Mouse (Mus musculus) neural tube, embryonic 11.5 days (tissue): ENCODE results near the gene Plpp7. TPM values are rescaled to one million over a fixed set of nuclear protein-coding genes. Genes with fewer than 3 reads are reported as not detected.

Experiments
- ATAC-seq: fragments of 200-750 bp; cut with Nextera tagmentation; 2 replicates; pipeline ENCODE4 v1.8.0; 2017; ENCODE audit warnings: moderate number of reproducible peaks, mild to moderate bottlenecking, moderate TSS enrichment, moderate library complexity; ENCODE audit not compliant: insufficient read depth, low FRiP score, low TSS enrichment
- DNase-seq: peaks from one replicate; pipeline ENCODE4 v3.0.0-alpha.2; 2015; ENCODE audit warnings: low spot score
- H3K27ac ChIP-seq: fragments of 300-500 bp; sonication (generic); 2 replicates; pipeline ENCODE4 v1.5.1; 2014; ENCODE audit warnings: low read depth, mild to moderate bottlenecking, low read length
- H3K27me3 ChIP-seq: fragments of 300-500 bp; sonication (generic); 2 replicates; pipeline ENCODE4 v1.6.1; 2014; ENCODE audit warnings: mild to moderate bottlenecking, low read length, mixed read lengths; ENCODE audit not compliant: control insufficient read depth, insufficient read depth
- H3K36me3 ChIP-seq: fragments of 300-500 bp; sonication (generic); 2 replicates; pipeline ENCODE4 v1.6.1; 2014; ENCODE audit warnings: mild to moderate bottlenecking, low read length, moderate library complexity, mixed read lengths; ENCODE audit not compliant: control insufficient read depth, insufficient read depth
- H3K4me1 ChIP-seq: fragments of 300-500 bp; sonication (generic); 2 replicates; pipeline ENCODE4 v1.6.1; 2014; ENCODE audit warnings: low read length, mixed read lengths; ENCODE audit not compliant: control insufficient read depth, insufficient read depth
- H3K4me2 ChIP-seq: fragments of 300-500 bp; sonication (generic); 2 replicates; pipeline ENCODE4 v1.6.1; 2014; ENCODE audit warnings: low read depth, mild to moderate bottlenecking, moderate library complexity
- H3K4me3 ChIP-seq: fragments of 300-500 bp; sonication (generic); 2 replicates; pipeline ENCODE4 v1.5.1; 2014; ENCODE audit warnings: low read depth, low read length
- H3K9ac ChIP-seq: fragments of 300-500 bp; sonication (generic); 2 replicates; pipeline ENCODE4 v1.6.1; 2014; ENCODE audit warnings: mild to moderate bottlenecking, low read length
- H3K9me3 ChIP-seq: fragments of 300-500 bp; sonication (generic); 2 replicates; pipeline ENCODE4 v1.6.1; 2016; ENCODE audit warnings: low read length; ENCODE audit not compliant: control insufficient read depth
- WGBS: fragments of 180-500 bp; shearing (Covaris S2); extraction: QIAGEN DNeasy Blood & Tissue Kit; methylation state at CpG from one replicate; pipeline ENCODE4 v1.1.7; 2014; 5-methylcytosine and 5-hydroxymethylcytosine counted together
- polyA plus RNA-seq: library from polyadenylated mRNA; unstranded; fragments of >200 nt; fragmentation: Nextera tagmentation; extraction: Ambion mirVana; gene quantifications from 2 replicates; pipeline ENCODE4 v1.2.1, GENCODE M21; 2014

Plpp7 gene
- 8.9 and 9.3 TPM in 2 replicates for polyA plus RNA-seq

DNA sequence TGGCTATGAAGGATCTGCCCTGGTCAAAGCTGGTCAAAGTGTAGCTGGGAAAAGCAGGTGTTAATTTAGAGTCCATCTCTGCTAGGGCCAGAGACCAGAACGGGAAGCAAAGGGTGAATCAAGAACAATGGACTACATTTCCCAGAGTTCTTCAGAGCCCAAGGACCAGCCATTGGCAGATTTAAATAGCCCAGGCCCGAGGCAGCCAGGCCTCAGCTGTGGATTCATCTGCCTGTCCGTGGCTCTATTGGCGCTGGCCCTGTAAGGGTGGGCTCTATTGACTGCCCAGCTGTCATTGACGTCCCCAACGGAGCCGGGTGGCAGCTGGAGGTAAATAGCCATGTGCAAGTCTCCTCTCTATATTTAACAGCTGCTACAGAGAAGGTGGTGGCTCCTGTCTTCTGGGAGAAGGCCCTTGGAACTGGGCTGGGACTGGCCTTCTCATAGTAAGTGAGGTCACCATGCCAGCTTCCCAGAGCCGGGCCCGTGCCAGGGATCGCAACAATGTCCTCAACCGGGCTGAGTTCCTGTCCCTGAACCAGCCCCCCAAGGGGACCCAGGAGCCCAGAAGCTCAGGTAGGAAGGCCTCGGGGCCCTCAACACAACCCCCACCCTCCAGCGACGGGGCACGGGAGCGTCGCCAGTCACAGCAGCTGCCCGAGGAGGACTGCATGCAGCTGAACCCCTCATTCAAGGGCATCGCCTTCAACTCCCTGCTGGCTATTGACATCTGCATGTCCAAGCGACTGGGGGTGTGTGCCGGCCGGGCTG lies at the start of gene Plpp7:
Gene Plpp7, plus strand, starts transcription at position 178 of the 771 bp plus-strand sequence.
- WGBS = 51% methylated on average over 22 of the region's 22 CpGs
- ATAC-seq = peak; percentile 81
- peak; percentile 81 for DNase-seq
- Histone ChIP-seq H3K36me3 (no peaks in the 10 kb centered on the region), H3K9me3 (no peaks in the 10 kb centered on the region), H3K4me3 (peak within 1 kb of the TSS; percentile 25), H3K9ac (peak within 1 kb of the TSS; percentile 54), H3K27ac (peak within 1 kb of the TSS; percentile 78), H3K4me2 (peak within 1 kb of the TSS; percentile 58), H3K27me3 (no peaks in the 10 kb centered on the region), H3K4me1 (peaks cover 10% of the 10 kb centered on the region; the same call in 1 of the 2 replicates)

DNA sequence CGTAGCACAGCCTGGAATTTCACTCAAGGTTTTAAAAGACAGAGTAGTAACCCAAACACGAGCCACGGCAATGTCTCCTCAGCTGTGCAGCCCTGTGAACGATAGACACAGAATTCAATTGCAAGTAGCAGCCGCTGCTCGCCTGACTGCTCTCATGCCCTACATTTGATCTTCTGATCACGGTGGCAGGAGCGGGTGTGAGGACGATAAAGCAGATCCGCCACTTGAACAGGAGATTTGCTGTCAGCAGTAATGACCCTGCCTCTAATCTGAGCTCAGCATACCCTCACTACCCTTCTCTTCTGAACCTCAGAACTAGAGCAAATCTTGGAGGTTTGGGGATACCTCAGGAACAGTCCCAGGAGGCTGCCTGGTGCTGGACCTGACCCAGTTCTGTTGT lies 49.3 kb upstream of the Plpp7 start:
- Histone ChIP-seq H3K4me1 (no peaks in the 10 kb centered on the region), H3K27ac (no peak overlapping the region), H3K4me2 (no peak overlapping the region), H3K27me3 (no peaks in the 10 kb centered on the region), H3K36me3 (peaks cover 4% of the 10 kb centered on the region), H3K9ac (no peak overlapping the region), H3K9me3 (no peaks in the 10 kb centered on the region), H3K4me3 (no peak overlapping the region)
- WGBS = 87% methylated on average over 10 of the region's 10 CpGs
- DNase-seq (no peak), ATAC-seq (no peak)

DNA sequence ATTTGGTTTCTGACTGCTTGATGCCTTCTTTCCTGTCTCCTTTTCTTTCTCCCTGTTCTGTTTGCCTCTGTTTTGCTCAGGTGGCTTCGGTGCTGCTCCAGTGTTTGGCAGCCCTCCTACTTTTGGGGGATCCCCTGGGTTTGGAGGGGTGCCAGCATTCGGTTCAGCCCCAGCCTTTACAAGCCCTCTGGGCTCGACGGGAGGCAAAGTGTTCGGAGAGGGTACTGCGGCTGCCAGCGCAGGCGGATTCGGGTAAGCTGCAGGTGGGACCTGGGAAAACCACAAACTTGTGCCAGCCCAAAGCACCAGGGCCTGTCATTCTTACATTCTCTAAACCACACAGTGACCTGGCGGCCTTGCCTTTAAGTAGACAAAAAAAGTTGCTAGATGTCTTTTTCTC lies 48.0 kb upstream of the Plpp7 start:
- Histone ChIP-seq H3K9me3 (no peaks in the 10 kb centered on the region), H3K4me1 (no peaks in the 10 kb centered on the region), H3K27me3 (no peaks in the 10 kb centered on the region), H3K4me3 (no peak overlapping the region), H3K4me2 (no peak overlapping the region), H3K27ac (no peak overlapping the region), H3K9ac (no peak overlapping the region), H3K36me3 (peaks cover 8% of the 10 kb centered on the region)
- no peak for ATAC-seq
- no peak for DNase-seq
- WGBS = 92% methylated on average over 10 of the region's 10 CpGs

DNA sequence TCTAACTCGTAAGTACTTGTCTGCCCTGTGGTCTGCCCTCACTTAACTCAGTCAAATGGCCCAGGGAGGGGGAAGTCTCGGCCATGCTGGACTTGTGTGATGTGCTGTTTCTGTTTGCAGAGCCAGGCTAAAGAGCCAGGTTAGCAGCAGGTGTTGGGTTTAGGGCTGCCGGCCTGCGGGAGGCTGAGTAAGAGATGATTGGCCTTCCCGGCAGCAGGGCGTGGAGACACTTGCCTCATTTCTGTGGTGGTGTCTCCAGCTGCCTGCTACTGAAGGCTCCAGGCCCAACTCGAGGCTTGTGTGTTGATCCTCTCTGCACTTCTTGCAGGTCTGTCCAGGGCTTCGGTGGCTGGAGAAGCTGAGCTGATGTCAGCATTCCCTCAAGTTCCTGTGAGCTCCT lies 43.5 kb upstream of the Plpp7 start:
- H3K4me1 ChIP-seq = no peaks in the 10 kb centered on the region; the same call in 1 of the 2 replicates
- ATAC-seq = no peak

DNA sequence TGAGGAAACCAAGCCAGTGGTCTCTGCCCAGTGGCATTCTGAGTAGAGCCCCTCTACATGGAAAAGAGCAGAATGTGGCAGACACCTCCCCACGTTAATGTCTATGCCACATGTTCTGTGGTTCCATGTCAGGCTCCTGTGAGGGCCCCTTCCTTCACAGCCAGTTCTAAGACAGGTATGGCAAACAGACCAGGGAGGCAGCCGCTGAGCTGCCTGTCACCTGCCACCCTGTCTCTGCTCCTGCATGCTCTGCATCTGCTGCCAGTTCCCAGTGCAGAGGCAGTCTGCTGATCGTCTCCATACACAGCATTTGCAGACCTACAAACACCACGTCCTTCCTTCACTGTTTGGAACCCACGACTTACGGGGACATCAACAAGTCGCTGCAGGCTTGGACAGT lies 42.9 kb upstream of the Plpp7 start:
- WGBS = 93% methylated on average over 7 of the region's 7 CpGs

More for the DNA sequence above, 43.5 kb upstream of the Plpp7 start:
- 78% methylated on average over 8 of the region's 8 CpGs for WGBS
- Histone ChIP-seq H3K9ac (no peak overlapping the region), H3K4me2 (no peak overlapping the region), H3K36me3 (peaks cover 10% of the 10 kb centered on the region), H3K27ac (no peak overlapping the region), H3K27me3 (no peaks in the 10 kb centered on the region), H3K4me3 (no peak overlapping the region), H3K9me3 (no peaks in the 10 kb centered on the region)
- DNase-seq = no peak

DNA sequence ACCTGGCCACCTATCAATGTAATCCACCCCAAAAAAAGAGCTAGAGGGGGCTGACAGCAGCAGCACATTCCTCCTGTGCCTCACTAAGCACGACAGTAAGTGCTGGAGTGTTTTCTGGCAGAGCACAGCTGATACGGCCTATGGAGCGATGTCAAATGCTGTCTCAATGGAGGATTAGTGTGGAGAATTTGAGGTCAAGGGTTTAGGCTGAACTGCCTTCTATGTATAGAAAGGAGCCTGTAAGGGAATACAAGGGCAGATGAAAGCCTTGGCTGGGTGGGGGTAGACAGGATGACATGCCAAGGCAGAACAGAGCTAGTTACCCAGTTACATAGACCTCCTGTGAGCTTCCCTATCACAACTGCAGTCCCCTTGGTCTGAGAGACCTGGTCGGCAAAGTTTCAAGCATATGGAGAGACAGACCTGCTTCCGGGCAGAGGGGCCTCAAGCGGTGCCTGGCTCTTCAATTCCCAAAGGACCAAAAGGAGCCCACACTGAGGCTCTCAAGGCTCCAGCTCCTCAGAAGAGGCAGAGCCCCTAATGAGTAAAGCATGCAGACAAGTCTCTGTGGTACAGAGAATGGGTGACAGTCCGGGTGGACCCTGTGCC lies 39.9 kb upstream of the Plpp7 start:
- ATAC-seq (no peak), DNase-seq (no peak)
- Histone ChIP-seq H3K9me3 (no peaks in the 10 kb centered on the region), H3K27me3 (no peaks in the 10 kb centered on the region), H3K36me3 (peaks cover 6% of the 10 kb centered on the region), H3K27ac (no peak overlapping the region), H3K9ac (no peak overlapping the region), H3K4me3 (no peak overlapping the region), H3K4me1 (no peaks in the 10 kb centered on the region; the same call in 1 of the 2 replicates), H3K4me2 (no peak overlapping the region)
- WGBS = 60% methylated on average over 7 of the region's 7 CpGs

More for the DNA sequence above, 42.9 kb upstream of the Plpp7 start:
- no peak overlapping the region for H3K4me3 ChIP-seq
- H3K36me3 ChIP-seq = peaks cover 10% of the 10 kb centered on the region
- H3K9me3 ChIP-seq = no peaks in the 10 kb centered on the region
- H3K4me1 ChIP-seq = no peaks in the 10 kb centered on the region; the same call in 1 of the 2 replicates
- no peaks in the 10 kb centered on the region for H3K27me3 ChIP-seq
- ATAC-seq (no peak), DNase-seq (no peak)
- no peak overlapping the region for H3K9ac ChIP-seq
- H3K4me2 ChIP-seq = no peak overlapping the region
- H3K27ac ChIP-seq = no peak overlapping the region

DNA sequence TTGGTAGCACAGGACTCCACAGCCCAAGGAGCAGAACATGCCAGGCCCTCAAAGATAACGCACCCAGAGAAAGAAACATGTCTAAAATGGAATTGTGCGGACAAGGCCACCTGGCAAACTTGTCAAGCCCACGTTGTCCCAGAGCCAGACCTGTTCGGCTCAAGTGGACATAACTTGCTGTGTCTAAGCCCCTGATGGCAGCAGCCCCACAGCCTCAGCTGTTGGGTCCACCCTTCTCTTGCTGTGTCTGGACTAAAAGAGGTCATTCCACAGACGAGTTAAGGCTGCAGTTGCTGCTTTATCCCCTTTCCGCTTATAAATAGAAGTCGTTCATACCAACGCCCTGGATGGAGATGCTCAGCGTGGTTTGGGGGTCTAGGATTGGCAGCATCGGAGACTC lies 38.8 kb upstream of the Plpp7 start:
- Histone ChIP-seq H3K4me1 (no peaks in the 10 kb centered on the region; the same call in 1 of the 2 replicates), H3K27ac (no peak overlapping the region), H3K36me3 (peaks cover 5% of the 10 kb centered on the region), H3K9ac (no peak overlapping the region), H3K4me2 (no peak overlapping the region), H3K9me3 (no peaks in the 10 kb centered on the region), H3K27me3 (no peaks in the 10 kb centered on the region), H3K4me3 (no peak overlapping the region)
- DNase-seq = no peak
- WGBS = 85% methylated on average over 10 of the region's 10 CpGs
- ATAC-seq = no peak

DNA sequence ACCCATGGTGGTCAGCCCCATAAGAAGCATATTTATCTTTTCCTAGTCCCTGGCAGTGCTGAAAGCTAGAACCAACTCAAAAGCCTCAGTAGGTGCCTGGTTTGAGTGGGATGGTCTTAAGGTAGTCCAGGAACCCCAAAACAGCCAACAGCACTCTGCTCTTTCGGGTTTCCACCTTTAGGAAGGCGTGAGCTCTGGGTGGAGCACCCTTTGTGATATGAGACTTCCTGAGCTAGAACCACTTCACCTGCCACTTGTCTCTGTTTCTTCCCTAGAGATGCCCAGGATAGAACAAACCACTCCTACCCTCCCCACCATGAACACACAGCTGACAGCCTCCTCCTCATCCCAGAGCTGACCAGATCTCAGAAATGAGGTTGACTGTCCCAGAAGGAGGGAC lies 38.0 kb upstream of the Plpp7 start:
- Histone ChIP-seq H3K9ac (no peak overlapping the region), H3K4me1 (no peaks in the 10 kb centered on the region; the same call in 1 of the 2 replicates), H3K27me3 (no peaks in the 10 kb centered on the region), H3K9me3 (no peaks in the 10 kb centered on the region), H3K27ac (no peak overlapping the region), H3K4me3 (no peak overlapping the region), H3K36me3 (peaks cover 2% of the 10 kb centered on the region), H3K4me2 (no peak overlapping the region)
- DNase-seq = no peak
- no peak for ATAC-seq
- WGBS = 87% methylated on average over 2 of the region's 2 CpGs

DNA sequence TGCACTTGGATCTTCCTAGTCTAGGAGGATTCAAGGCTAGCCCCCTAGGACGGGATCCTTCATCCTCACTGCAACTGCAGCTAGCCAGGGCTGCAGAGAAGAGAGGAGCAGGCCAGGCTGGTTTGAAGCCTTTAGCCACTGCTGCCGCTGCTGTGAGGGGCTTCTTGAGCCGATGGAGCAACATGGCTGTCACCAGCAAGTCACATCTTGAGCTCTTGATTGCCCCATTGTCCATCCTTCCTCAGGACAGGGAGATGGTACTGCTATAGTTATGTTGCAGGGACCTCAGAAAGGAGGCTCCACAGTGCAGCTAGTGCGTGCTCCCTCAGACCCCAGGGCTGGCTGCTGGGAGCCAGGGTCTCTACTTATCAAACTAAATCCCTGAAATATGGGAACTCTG lies 37.5 kb upstream of the Plpp7 start:
- H3K27me3 ChIP-seq = no peaks in the 10 kb centered on the region
- DNase-seq (no peak), ATAC-seq (no peak)
- WGBS = 81% methylated on average over 4 of the region's 4 CpGs
- H3K36me3 ChIP-seq = no peaks in the 10 kb centered on the region
- no peaks in the 10 kb centered on the region; the same call in 1 of the 2 replicates for H3K4me1 ChIP-seq
- no peaks in the 10 kb centered on the region for H3K9me3 ChIP-seq
- no peak overlapping the region for H3K4me2 ChIP-seq
- no peak overlapping the region for H3K9ac ChIP-seq
- no peak overlapping the region for H3K4me3 ChIP-seq
- H3K27ac ChIP-seq = no peak overlapping the region
